Mouse (Mus musculus) testis, adult 2 months (tissue): ENCODE data around the gene Hoxd13.

Source experiments
- CTCF ChIP-seq: fragments of 200-500 bp; IDR thresholded peaks from 2 replicates; pipeline ENCODE4 v1.5.1; 2012; ENCODE audit warnings: low read depth, mild to moderate bottlenecking, inconsistent platforms, low read length, moderate library complexity; ENCODE audit not compliant: control insufficient read depth, insufficient read depth, insufficient replicate concordance
- POLR2A ChIP-seq: fragments of 200-500 bp; IDR thresholded peaks from 2 replicates; pipeline ENCODE4 v1.6.1; 2012; ENCODE audit warnings: low read depth, mild to moderate bottlenecking, inconsistent platforms, low read length, moderate library complexity; ENCODE audit not compliant: control insufficient read depth

- TF ChIP-seq CTCF, result no peak
- no peak for TF ChIP-seq POLR2A
These were observed 10.7 kb upstream of the Hoxd13 start for GRCm38 (mm10) chr2:74657251-74658023.
